Mouse (Mus musculus) thymus, adult 18-20 months (tissue): ENCODE results near the gene Dcdc2b.

ENCODE experiments used
- DNase-seq, 2 experiments: peaks; one replicate each; pipeline ENCODE4 v3.0.0; 2022; ENCODE audit warnings: mixed read lengths in 2 of 2

Dcdc2b gene

GRCm38 (mm10) chr4:129620419-129621282, 6.6 kb upstream of the Dcdc2b start:
- DNase-seq: no peak

GRCm38 (mm10) chr4:129618786-129619691, 5.0 kb upstream of the Dcdc2b start, which contains the start of gene Iqcc:
TSS of gene Iqcc (minus strand) at chr4:129619099.
- DNase-seq: peak; percentile 95 to 96

- DNase-seq: no peak
These were observed 4.0 kb upstream of the Dcdc2b start for GRCm38 (mm10) chr4:129618031-129618430.

DNA sequence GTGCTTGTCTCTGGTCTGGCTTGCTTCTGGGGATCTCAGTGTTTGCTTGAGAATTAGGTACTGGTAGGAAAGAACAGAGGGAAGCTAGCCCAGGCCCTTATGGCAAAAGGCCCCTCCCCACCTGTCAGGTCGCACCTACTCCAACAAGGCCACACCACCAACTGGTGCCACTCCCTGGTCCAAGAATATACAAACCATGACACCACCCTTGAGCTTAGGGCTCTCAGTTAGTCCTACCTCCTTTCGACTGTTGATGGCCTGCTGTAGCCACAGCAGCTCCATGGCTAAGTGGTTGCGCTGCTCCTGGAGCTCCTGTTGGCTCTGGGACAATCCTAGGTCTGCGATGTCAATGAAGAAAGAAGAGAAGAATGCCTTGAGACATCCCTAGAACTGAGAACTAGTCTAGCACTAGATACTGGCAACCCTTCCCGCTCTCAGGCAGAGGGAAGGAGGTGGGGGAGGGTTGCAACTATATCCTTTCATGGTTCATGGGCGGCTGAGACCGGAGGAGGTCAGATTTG, 3.1 kb upstream of the Dcdc2b start:
- DNase-seq: no peak

GRCm38 (mm10) chr4:129616631-129617030, 2.6 kb upstream of the Dcdc2b start:
- no peak for DNase-seq

GRCm38 (mm10) chr4:129615801-129616290, 1.8 kb upstream of the Dcdc2b start:
- no peak for DNase-seq

DNA sequence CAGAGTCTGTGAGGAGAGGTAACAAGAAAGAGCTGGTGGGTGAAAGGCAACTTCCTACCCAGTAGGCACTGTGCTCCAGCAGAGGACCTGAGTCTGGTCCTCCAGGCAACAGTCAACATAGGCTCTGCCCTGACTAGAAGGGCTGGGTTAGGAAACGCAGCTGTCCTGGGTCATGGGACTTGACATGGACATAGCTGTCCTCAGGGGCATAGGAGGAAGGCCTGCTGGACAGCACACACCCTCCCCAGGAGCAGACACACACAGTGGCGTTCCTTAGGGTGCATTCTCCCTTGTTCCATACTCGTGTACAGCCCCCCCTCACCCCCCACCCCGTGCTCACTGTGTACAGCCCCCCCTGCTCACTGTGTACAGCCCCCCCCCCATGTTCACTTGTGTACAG, 3.6 kb downstream of the Dcdc2b start:
- no peak for DNase-seq

- peak; percentile 77 to 89 for DNase-seq
These were observed 4.0 kb downstream of the Dcdc2b start for GRCm38 (mm10) chr4:129610026-129610425.

- DNase-seq: peak in 1 of 2 experiments; percentile 60
These were observed 4.9 kb downstream of the Dcdc2b start for GRCm38 (mm10) chr4:129609139-129609631.

DNA sequence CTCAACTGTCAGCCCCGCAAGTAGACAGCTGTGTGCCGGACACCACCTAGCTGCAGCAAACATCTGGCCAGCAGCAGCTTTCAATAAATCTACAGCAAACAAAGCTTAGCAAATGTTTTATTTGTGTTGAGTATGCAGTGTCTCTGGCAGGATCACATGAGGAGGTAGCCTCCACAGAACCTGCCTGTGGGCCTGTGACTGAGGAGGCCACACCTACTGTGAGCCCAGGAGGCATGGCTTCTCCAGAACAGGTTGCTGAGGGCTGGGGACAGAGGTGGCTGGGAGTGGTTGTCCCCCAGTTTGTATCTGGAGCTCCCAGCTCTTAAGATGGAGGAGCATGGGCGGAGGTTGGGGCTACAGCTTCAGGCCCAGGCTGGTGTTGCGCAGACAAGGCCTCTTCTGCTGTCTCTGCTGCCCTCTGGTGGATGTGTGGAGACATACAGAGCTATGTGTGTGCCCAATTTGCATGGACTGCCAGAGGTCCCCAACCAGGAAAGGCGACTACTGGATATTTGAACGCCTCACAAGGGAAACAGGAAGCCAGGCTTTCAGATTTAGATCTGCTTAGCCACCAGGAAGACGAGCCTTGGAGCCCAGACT, 5.5 kb downstream of the Dcdc2b start:
- DNase-seq: peak; percentile 65 to 75

DNA sequence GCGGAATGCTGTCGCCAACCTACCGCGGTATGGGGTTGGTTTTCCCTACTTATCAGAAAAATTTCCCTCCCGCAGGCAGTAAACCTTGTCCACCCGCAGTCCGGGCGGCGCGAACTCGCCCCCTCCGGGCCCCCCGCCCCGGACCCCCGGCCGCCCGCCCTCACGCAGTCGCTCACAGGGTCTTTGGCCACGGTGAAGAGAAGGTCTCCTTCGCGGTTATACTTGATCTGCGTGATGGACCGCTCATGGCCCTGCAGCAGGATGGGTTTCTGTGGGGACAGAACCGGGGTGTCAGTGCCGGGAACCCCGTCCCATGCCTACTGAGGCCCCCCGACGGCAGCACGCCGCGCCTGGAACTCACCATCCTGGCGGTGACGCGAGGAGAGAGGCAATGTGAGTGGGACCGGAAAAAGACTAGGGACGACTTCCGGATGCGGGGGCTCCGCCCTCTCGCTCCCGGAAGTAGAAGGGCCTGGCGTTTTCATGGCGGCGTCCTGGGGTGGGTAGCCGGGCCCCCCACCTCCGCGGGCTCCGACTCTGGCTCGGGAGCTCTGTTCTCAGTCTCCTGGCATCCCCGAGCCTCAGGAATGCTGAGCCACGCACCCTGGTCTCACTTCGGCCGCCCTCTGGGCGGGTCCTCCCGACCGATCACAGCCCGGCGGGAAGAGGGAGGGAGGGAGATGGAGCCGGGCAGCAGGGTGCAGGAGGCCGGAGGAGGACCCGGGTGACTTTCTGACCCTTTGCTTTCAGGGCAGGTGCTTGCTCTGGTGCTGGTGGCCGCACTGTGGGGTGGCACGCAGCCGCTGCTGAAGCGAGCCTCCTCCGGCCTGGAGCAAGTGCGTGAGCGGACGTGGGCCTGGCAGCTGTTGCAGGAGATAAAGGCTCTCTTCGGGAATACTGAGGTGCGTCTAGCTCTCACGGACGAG, 13.6 kb downstream of the Dcdc2b start, which contains the start of the genes Eif3i and Tmem234:
Eif3i (minus strand) TSS at position 416 of the 926 bp plus-strand sequence.
Tmem234 (plus strand) TSS at position 436 of the 926 bp plus-strand sequence.
- DNase-seq: peak; percentile 74 to 82

- DNase-seq: no peak
These were observed 25.2 kb downstream of the Dcdc2b start for GRCm38 (mm10) chr4:129588865-129589264.

- DNase-seq: no peak
These were observed 27.1 kb downstream of the Dcdc2b start for GRCm38 (mm10) chr4:129586943-129587342.

DNA sequence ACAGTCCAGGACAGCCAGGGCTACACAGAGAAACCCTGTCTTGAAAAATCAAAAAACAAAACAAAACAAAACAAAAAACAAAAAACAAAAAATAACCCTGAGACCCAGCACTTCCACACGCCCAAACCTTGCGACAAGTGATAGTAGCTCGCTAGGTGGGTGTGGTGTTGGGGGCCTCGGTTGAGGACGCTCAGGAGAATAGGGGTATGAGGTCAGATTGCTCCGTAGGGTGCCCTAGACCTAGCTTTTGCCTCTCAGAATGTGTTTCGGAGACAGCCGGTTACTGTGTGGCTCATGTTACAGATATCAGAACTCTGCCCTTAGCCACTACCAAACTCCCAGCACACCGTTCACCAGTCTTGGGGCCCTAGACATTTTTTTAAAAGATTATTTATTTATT, 28.3 kb downstream of the Dcdc2b start:
- no peak for DNase-seq

GRCm38 (mm10) chr4:129584884-129585608, 29.0 kb downstream of the Dcdc2b start:
- peak; percentile 78 to 82 for DNase-seq

- no peak for DNase-seq
These were observed 29.7 kb downstream of the Dcdc2b start for GRCm38 (mm10) chr4:129584370-129584769.

GRCm38 (mm10) chr4:129582251-129582650, 31.8 kb downstream of the Dcdc2b start:
- no peak for DNase-seq

GRCm38 (mm10) chr4:129580347-129580746, 33.7 kb downstream of the Dcdc2b start:
- peak; percentile 54 to 73 for DNase-seq

GRCm38 (mm10) chr4:129578466-129578865, 35.6 kb downstream of the Dcdc2b start, which contains the start of gene Fam167b:
TSS of gene Fam167b (minus strand) at chr4:129578549.
- DNase-seq: no peak

GRCm38 (mm10) chr4:129577688-129578087, 36.4 kb downstream of the Dcdc2b start:
- DNase-seq: no peak
